Mouse (Mus musculus) mouse embryonic stem cell (cell line): ENCODE data around the gene Tor1aip2.
"Not testable (repeated sequence)": the region's sequence is repeated elsewhere in the genome, so short reads cannot be mapped to it uniquely, and the experiment has no call there.

Source experiments
- in situ Hi-C, 2 experiments: fragments of 300-500 bp; cut with MboI; formaldehyde crosslinking; loops; 1 replicate in 1 of 2; 3 replicates in 1 of 2; pipeline ENCODE4 v1.14.3; 2019 to 2020; ENCODE audit warnings: low sequenced_read_pairs in 2 of 2, low pct_unique_long_range_greater_than_20kb in 1 of 2, mixed read lengths in 1 of 2; ENCODE audit not compliant: unreplicated experiment in 1 of 2

The Tor1aip2 gene

GRCm38 (mm10) chr1:156037144-156037583 is 2.0 kb downstream of the Tor1aip2 start:
- in situ Hi-C loops = no loop called here

GRCm38 (mm10) chr1:156039989-156040388 is 4.8 kb downstream of the Tor1aip2 start:
- in situ Hi-C loops = not testable (repeated sequence)

GRCm38 (mm10) chr1:156040731-156041401 is 5.7 kb downstream of the Tor1aip2 start:
- in situ Hi-C loops = no loop called here

- in situ Hi-C loops = no loop called here
Observed at GRCm38 (mm10) chr1:156041451-156042241, 6.4 kb downstream of the Tor1aip2 start.

- in situ Hi-C loops = no loop called here
Observed at GRCm38 (mm10) chr1:156042481-156042880, 7.3 kb downstream of the Tor1aip2 start.

- in situ Hi-C loops = no loop called here
Observed at GRCm38 (mm10) chr1:156043027-156043426, 7.8 kb downstream of the Tor1aip2 start.

GRCm38 (mm10) chr1:156044211-156044611 is 9.0 kb downstream of the Tor1aip2 start:
- in situ Hi-C loops = no loop called here

- in situ Hi-C loops = no loop called here
Observed at GRCm38 (mm10) chr1:156046688-156047087, 11.5 kb downstream of the Tor1aip2 start.

GRCm38 (mm10) chr1:156058207-156058606 is 23.0 kb downstream of the Tor1aip2 start:
- in situ Hi-C loops = no loop called here

- in situ Hi-C loops = no loop called here
Observed at GRCm38 (mm10) chr1:156062193-156062592, 27.0 kb downstream of the Tor1aip2 start.

- in situ Hi-C loops = no loop called here
Observed at GRCm38 (mm10) chr1:156066133-156066532, 30.9 kb downstream of the Tor1aip2 start.

GRCm38 (mm10) chr1:156070106-156070505 is 34.9 kb downstream of the Tor1aip2 start:
- in situ Hi-C loops = no loop called here

- in situ Hi-C loops = no loop called here
Observed at GRCm38 (mm10) chr1:156073169-156073821, 38.1 kb downstream of the Tor1aip2 start.

GRCm38 (mm10) chr1:156074575-156074974 is 39.4 kb downstream of the Tor1aip2 start:
- in situ Hi-C loops = no loop called here

- in situ Hi-C loops = no loop called here
Observed at GRCm38 (mm10) chr1:156076474-156076873, 41.3 kb downstream of the Tor1aip2 start.

GRCm38 (mm10) chr1:156077655-156078054 is 42.5 kb downstream of the Tor1aip2 start:
- in situ Hi-C loops = no loop called here

GRCm38 (mm10) chr1:156084603-156085002 is 49.4 kb downstream of the Tor1aip2 start:
- in situ Hi-C loops = no loop called here

- in situ Hi-C loops = no loop called here
Observed at GRCm38 (mm10) chr1:156085770-156086169, 50.6 kb downstream of the Tor1aip2 start.

- in situ Hi-C loops = no loop called here
Observed at GRCm38 (mm10) chr1:156087586-156087985, 52.4 kb downstream of the Tor1aip2 start.
